Mouse (Mus musculus) CH12.LX (cell line): ENCODE data around the gene Bank1.

Experiments
- CTCF ChIP-seq, 2 experiments: IDR thresholded peaks in 1 of 2; conservative IDR thresholded peaks in 1 of 2; 2 replicates each; pipeline ENCODE4 v1.5.1; 2011 to 2012; ENCODE audit warnings: low read depth in 2 of 2, low read length in 2 of 2, improper control_type of control experiment in 1 of 2, inconsistent platforms in 1 of 2, mild to moderate bottlenecking in 1 of 2, moderate library complexity in 1 of 2
- ELF1 ChIP-seq: IDR thresholded peaks from 2 replicates; pipeline ENCODE4 v1.6.1; 2014; ENCODE audit warnings: low read depth, mild to moderate bottlenecking, inconsistent platforms, low read length, improper control_type of control experiment
- EP300 ChIP-seq: IDR thresholded peaks from 2 replicates; pipeline ENCODE4 v1.6.1; 2011; ENCODE audit warnings: low read length, improper control_type of control experiment
- KAT2A ChIP-seq: IDR thresholded peaks from 2 replicates; pipeline ENCODE4 v1.6.1; 2012; ENCODE audit warnings: low read length, improper control_type of control experiment, inconsistent platforms; ENCODE audit not compliant: insufficient replicate concordance
- MAFK ChIP-seq: IDR thresholded peaks from 2 replicates; pipeline ENCODE4 v1.6.1; 2011; ENCODE audit warnings: low read length, improper control_type of control experiment; ENCODE audit not compliant: insufficient replicate concordance
- MAX ChIP-seq: IDR thresholded peaks from 2 replicates; pipeline ENCODE4 v1.6.1; 2011; ENCODE audit warnings: low read length, improper control_type of control experiment
- MXI1 ChIP-seq: IDR thresholded peaks from 2 replicates; pipeline ENCODE4 v1.6.1; 2011; ENCODE audit warnings: mild to moderate bottlenecking, low read depth, low read length, improper control_type of control experiment
- POLR2A ChIP-seq: IDR thresholded peaks from 2 replicates; pipeline ENCODE4 v1.6.1; 2011; ENCODE audit warnings: low read depth, mild to moderate bottlenecking, improper control_type of control experiment, low read length
- POLR2AphosphoS2 ChIP-seq: IDR thresholded peaks from 2 replicates; pipeline ENCODE4 v1.6.1; 2011; ENCODE audit warnings: low read depth, low read length, improper control_type of control experiment
- ZC3H11A ChIP-seq: IDR thresholded peaks from 2 replicates; pipeline ENCODE4 v1.6.1; 2012; ENCODE audit warnings: low read depth, mild to moderate bottlenecking, inconsistent platforms, low read length, improper control_type of control experiment

GRCm38 (mm10) chr3:136302541-136302940 is 23.3 kb downstream of the Bank1 start:
- TF ChIP-seq CTCF (conservative IDR thresholded peaks at IDR 0.05 in 1 of 2, IDR thresholded peaks at IDR 0.05 in 1 of 2; ENCODE audit: low read depth in 2 of 2, low read length in 2 of 2) (no peak), EP300 (no peak), ZC3H11A (no peak), POLR2A (no peak), ELF1 (0 out of 2 replicates have a peak, but pooled peaks have one; percentile 18), MAX (no peak), MAFK (no peak), POLR2AphosphoS2 (no peak), MXI1 (no peak), KAT2A (no peak)
